Mouse (Mus musculus) C2C12 (cell line): ENCODE results near the gene Lmf1. TPM values are rescaled to one million over a fixed set of nuclear protein-coding genes. Genes with fewer than 3 reads are reported as not detected.

Experiments
- H3K27me3 ChIP-seq: one replicate; pipeline ENCODE4 v1.6.1; 2011; ENCODE audit not compliant: control insufficient read depth, insufficient read depth, insufficient read length
- H3K36me3 ChIP-seq: one replicate; pipeline ENCODE4 v1.6.1; 2011; ENCODE audit not compliant: control insufficient read depth, insufficient read depth
- H3K4me3 ChIP-seq: one replicate; pipeline ENCODE4 v1.5.1; 2011; ENCODE audit warnings: mild to moderate bottlenecking, control low read depth; ENCODE audit not compliant: poor library complexity, insufficient read depth, severe bottlenecking
- H3K79me2 ChIP-seq: one replicate; pipeline ENCODE4 v1.6.1; 2011; ENCODE audit not compliant: control insufficient read depth, insufficient read depth
- H3K79me3 ChIP-seq: one replicate; pipeline ENCODE4 v1.6.1; 2011; ENCODE audit warnings: low read depth, control low read depth
- H3ac ChIP-seq: one replicate; pipeline ENCODE3; 2011; ENCODE audit warnings: low read depth; ENCODE audit not compliant: control insufficient read depth, insufficient read length
- CEBPB ChIP-seq: IDR thresholded peaks from one replicate; pipeline ENCODE4 v1.6.1; 2011; ENCODE audit warnings: low read depth, mild to moderate bottlenecking, control low read depth, moderate library complexity
- CTCF ChIP-seq: IDR thresholded peaks from one replicate; pipeline ENCODE4 v1.5.1; 2011; ENCODE audit not compliant: control insufficient read depth, insufficient read depth, insufficient read length
- FOSL1 ChIP-seq: IDR thresholded peaks from one replicate; pipeline ENCODE4 v1.8.0; 2011; ENCODE audit warnings: mild to moderate bottlenecking, low read length; ENCODE audit not compliant: poor library complexity, insufficient read depth, severe bottlenecking
- MAX ChIP-seq: IDR thresholded peaks from one replicate; pipeline ENCODE4 v1.6.1; 2011; ENCODE audit warnings: mild to moderate bottlenecking, control low read depth
- MYOD1 ChIP-seq: IDR thresholded peaks from one replicate; pipeline ENCODE4 v1.6.1; 2011; ENCODE audit warnings: low read depth; ENCODE audit not compliant: control insufficient read depth, insufficient read length
- MYOG ChIP-seq: IDR thresholded peaks from one replicate; pipeline ENCODE4 v1.6.1; 2011; ENCODE audit not compliant: control insufficient read depth, insufficient read length; ENCODE audit errors: extremely low read depth
- USF1 ChIP-seq: IDR thresholded peaks from one replicate; pipeline ENCODE4 v1.6.1; 2011; ENCODE audit warnings: low read depth, mild to moderate bottlenecking, control low read depth, moderate library complexity
- polyA plus RNA-seq: library from polyadenylated mRNA; unstranded; fragments of >200 nt; fragmentation: generic; extraction: Trizol; gene quantifications from one replicate; pipeline ENCODE4 v1.2.1, GENCODE M21; 2012; ENCODE audit warnings: missing spikeins

The Lmf1 gene
- polyA plus RNA-seq, 1 experiment: 14.0 TPM

DNA sequence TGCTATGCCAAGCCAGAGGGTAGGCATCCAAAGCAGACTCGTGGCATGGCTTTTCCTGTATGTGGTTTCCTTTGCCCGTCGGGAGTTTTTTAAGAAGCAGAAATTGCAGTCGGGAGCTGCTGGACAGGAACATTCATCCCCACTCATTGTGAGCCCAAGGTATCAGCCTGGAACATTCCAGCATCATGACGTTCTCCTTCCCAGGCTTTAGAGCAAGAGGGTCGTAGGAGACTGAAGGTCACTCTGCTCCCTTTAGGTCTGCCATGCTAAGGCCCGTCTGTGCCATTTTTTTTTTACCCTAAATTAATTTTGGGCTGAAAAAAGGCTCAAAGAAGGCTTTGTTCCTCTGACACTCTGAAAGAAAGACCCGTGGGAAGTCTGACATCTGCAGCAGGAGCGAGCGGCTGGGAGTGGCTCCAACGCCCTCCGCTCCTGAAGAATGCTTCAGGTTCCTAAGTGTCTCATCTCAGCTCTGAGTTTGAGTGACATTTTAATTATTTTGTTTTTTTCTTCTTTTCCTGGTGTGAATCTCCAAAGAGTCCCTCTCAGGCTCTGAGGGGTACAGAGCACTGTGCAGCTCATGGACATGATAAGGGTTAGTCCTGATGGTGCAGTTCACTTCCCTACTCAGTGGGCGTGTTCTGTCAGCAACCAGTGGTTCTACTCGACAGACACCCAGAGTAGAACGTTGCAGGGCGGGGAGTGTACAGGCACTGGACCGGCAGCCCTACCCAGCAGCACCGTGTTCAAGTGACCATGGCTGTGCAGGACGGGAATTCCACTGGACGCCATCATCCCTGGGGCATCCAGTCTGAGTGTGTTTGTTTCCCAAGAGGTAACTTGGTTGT, 47.5 kb downstream of the Lmf1 start:
- Histone ChIP-seq H3K79me2 (no peaks in the 10 kb centered on the region), H3ac (no peak overlapping the region), H3K36me3 (no peaks in the 10 kb centered on the region), H3K79me3 (no peaks in the 10 kb centered on the region), H3K27me3 (no peaks in the 10 kb centered on the region), H3K4me3 (no peak overlapping the region)
- TF ChIP-seq MYOG (no peak), USF1 (no peak)

DNA sequence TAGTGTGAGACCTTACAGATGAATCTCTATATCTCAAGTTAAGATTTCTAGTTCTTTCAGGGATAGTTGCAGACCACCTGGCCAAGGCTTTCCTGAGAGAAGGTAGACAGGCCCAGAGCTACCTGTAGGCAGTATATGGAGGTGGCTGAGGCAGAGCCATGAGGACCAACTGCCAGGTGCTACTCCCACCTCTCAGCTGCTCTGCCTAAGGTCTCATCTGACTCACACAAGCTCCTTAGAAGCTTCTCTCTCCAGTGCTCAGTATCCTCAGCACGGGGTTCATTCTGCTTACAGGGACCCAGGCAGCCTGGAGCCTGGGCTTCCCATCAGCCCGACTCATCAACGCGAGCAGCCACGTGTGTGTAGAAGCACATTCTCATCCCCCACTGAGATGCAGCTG, 51.4 kb downstream of the Lmf1 start:
- Histone ChIP-seq H3K36me3 (no peaks in the 10 kb centered on the region), H3ac (no peak overlapping the region), H3K4me3 (no peak overlapping the region), H3K79me3 (no peaks in the 10 kb centered on the region), H3K27me3 (no peaks in the 10 kb centered on the region), H3K79me2 (no peaks in the 10 kb centered on the region)
- no peak for TF ChIP-seq CTCF
- TF ChIP-seq USF1: no peak

DNA sequence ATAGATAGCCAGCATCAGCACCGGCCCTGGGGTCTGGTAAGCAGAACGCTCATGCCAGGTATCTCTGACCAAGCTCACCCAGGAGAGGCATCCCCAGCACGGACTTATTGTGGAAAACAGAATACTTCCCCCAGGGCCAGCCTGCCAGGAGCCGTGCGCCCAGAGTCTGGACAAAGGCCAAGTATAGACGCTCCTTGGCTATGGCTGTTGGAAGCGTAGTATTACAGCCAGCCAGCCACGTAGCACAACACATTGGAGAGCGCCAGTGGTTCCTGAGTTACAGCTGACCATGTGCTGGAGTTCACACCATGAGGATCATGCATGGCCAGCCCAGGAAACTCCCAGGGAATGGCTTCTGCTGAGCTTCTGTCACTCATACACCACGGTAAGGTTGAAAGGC, 55.2 kb downstream of the Lmf1 start:
- no peaks in the 10 kb centered on the region for H3K27me3 ChIP-seq
- TF ChIP-seq MAX (no peak), CTCF (no peak), MYOG (no peak), CEBPB (no peak), FOSL1 (no peak), USF1 (no peak), MYOD1 (no peak)
- H3K36me3 ChIP-seq: no peaks in the 10 kb centered on the region
- no peaks in the 10 kb centered on the region for H3K79me2 ChIP-seq
- H3ac ChIP-seq: no peak overlapping the region
- no peaks in the 10 kb centered on the region for H3K79me3 ChIP-seq
- no peak overlapping the region for H3K4me3 ChIP-seq

DNA sequence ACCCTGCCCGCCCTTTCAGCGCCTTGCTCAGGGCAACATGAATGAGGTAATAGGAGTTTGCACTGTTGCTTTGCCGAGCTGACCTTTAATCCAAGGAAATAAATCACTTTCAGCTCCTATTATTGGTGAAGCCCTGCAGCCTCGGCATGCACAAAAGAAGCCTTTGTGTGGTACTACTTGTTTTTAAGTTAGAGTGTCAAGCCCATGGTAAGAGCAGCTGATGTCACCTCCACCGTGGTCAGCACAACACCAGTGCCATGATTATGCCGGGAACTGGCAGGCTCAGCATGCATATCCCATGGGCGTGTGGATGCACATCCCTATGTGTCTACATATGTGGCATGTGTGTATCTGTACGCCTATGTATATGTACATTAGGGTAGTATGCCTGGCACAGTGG, 56.5 kb downstream of the Lmf1 start:
- H3K27me3 ChIP-seq: no peaks in the 10 kb centered on the region
- H3K79me2 ChIP-seq: no peaks in the 10 kb centered on the region
- H3K4me3 ChIP-seq: no peak overlapping the region
- TF ChIP-seq MYOG (no peak), FOSL1 (no peak), MYOD1 (no peak), CTCF (no peak), MAX (no peak), CEBPB (no peak)
- no peaks in the 10 kb centered on the region for H3K79me3 ChIP-seq
- no peak overlapping the region for H3ac ChIP-seq
- no peaks in the 10 kb centered on the region for H3K36me3 ChIP-seq

DNA sequence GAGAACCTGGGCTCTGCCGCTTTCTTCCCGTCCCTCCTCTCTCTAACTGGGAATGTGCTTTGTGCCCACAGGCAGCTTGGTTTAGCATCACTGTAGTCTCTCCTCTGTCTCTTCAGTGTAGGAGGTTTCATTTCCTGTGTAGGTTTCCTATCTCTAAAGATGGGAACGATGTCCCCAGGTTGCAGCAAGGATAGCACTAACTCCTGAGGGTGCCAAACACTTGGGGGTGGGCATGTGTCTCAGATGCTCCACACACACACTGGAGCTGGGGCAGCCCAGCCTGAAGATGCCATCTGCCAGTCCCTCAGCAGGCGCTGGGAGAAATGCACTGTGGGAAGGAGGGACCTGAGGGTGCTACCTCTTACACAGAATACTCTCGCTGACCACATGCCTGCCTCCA, 56.9 kb downstream of the Lmf1 start:
- Histone ChIP-seq H3K36me3 (no peaks in the 10 kb centered on the region), H3K27me3 (no peaks in the 10 kb centered on the region), H3K79me2 (no peaks in the 10 kb centered on the region), H3K79me3 (no peaks in the 10 kb centered on the region), H3ac (no peak overlapping the region), H3K4me3 (no peak overlapping the region)
- no peak for TF ChIP-seq FOSL1
- no peak for TF ChIP-seq MYOD1
- TF ChIP-seq MYOG: no peak
- TF ChIP-seq CTCF: no peak
- no peak for TF ChIP-seq USF1
- no peak for TF ChIP-seq CEBPB
- TF ChIP-seq MAX: no peak

DNA sequence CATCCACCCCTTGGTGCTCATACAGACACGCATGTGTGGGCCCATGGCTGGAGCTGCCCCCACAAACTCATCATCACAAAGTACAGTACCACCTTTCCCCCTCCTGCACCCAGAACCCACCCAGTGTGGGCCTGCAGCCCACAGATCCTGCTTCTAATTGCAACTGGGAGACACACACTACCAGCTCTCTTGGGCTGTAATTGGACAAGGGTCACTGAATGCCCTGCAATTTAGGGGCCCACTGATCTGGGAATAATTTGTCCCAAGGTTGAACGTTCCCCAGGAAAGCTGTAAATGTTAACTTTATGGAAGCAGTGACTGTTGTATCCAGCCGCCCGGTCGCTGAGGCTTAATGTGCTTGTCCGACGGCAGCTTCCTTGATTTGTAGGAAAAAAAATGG, 59.1 kb downstream of the Lmf1 start:
- no peaks in the 10 kb centered on the region for H3K36me3 ChIP-seq
- H3K79me3 ChIP-seq: no peaks in the 10 kb centered on the region
- no peak overlapping the region for H3ac ChIP-seq
- no peaks in the 10 kb centered on the region for H3K27me3 ChIP-seq
- no peak for TF ChIP-seq USF1
- TF ChIP-seq MAX: no peak
- TF ChIP-seq FOSL1: no peak
- no peak for TF ChIP-seq CEBPB
- TF ChIP-seq CTCF: no peak
- TF ChIP-seq MYOD1: no peak
- TF ChIP-seq MYOG: no peak
- no peaks in the 10 kb centered on the region for H3K79me2 ChIP-seq
- H3K4me3 ChIP-seq: no peak overlapping the region
